Mouse (Mus musculus) gastrocnemius, postnatal 36 days (tissue): Measurements from ENCODE around the gene Gzmg. TPM values are rescaled to one million over a fixed set of nuclear protein-coding genes. Genes with fewer than 3 reads are reported as not detected.
"Not testable (repeated sequence)": the region's sequence is repeated elsewhere in the genome, so short reads cannot be mapped to it uniquely, and the experiment has no call there.

Experiments
- DNase-seq, 2 experiments: peaks; one replicate each; pipeline ENCODE4 v3.0.0; 2022
- intact Hi-C: fragments of 180-260 bp; cut with DNase I; formaldehyde crosslinking; loops from one replicate; pipeline ENCODE4 v1.15.1; 2025
- long read RNA-seq, 2 experiments: library from polyadenylated mRNA; stranded (forward); transcript quantifications; one replicate each; pipeline ENCODE4 v2.0.0; 2021
- total RNA-seq, 2 experiments: library from RNA; stranded (reverse); gene quantifications; 2 replicates each; pipeline ENCODE4 v1.2.3; 2021

Gzmg gene
- not detected for total RNA-seq
- long read RNA-seq, experiment 1: 0 reads
- long read RNA-seq, experiment 2: 0 reads

GRCm38 (mm10) chr14:56159479-56159878, at the start of gene Gzmg:
Gene Gzmg (minus strand): TSS chr14:56159579.
- intact Hi-C loops, DNase-seq: not testable (repeated sequence)

GRCm38 (mm10) chr14:56205613-56206012, 46.2 kb upstream of the Gzmg start:
- no peak for DNase-seq
- intact Hi-C loops: loop anchor here (5.0 kb wide), 1 partner anchor 97 kb away; no protein-coding TSS in a partner anchor

GRCm38 (mm10) chr14:56205021-56205420, 45.6 kb upstream of the Gzmg start:
- DNase-seq: not testable (repeated sequence)
- intact Hi-C loops: loop anchor here (5.0 kb wide), 1 partner anchor 97 kb away; no protein-coding TSS in a partner anchor

DNA sequence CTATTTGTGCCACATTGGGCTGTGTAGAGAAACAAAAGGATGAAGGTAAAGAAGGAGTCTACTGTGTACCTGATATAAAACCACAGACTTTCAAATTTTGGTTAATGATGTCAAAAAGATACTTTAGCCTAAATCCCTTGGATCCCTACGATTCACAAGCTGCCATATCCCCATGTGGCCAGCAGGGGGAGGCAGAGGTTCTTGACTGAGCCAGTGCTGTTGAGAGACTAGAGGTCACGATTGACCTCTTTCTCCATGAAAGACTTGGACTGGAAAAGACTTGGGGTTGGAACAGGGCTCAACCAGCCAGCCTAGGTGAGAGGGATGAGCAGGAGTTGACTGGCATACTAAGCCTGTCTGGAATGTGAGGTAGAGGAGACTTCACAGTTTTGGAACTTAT, 44.6 kb upstream of the Gzmg start:
- peak; percentile 15 to 39 for DNase-seq
- intact Hi-C loops: no loop called here

DNA sequence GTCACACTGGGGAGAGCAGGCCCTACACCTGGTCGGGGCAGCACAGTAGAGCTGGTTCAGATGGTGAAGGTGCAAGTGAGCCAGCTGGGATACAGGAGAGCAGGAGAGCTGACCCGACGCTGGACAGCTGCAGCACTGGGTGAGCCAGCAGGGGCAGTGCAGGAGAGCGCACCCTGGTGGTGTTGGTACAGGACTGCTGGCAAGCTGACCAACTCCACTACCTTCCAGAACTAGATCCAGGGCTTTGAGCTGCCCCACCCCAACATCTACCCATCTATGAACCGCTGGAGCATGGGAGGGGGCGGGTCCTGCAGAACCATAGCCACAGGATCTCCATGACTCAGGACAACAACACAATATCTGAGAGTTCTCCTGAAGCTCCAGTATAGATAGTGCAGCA, 27.6 kb upstream of the Gzmg start:
- intact Hi-C loops: no loop called here

DNA sequence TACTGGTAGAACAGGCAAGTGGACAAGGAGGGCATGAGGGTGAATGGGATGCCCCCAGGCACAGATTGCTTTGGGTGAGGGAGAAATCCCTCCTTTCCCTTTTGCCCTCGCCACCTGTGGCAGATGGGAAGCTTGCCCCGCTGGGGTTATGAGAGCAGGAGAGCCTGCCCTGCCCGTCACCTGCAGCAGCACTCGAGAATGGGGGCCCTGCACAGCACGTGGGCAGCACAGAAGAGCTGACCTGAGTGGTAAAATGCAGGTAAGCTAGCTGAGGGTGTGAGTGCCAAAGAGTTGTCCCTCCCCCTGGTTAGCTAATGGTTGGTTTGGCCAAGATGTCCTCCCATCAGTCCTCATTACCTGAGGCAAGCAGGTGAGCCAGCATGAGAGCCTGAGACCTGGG, 27.1 kb upstream of the Gzmg start:
- intact Hi-C loops: no loop called here

More for the DNA sequence above, 27.6 kb upstream of the Gzmg start:
- DNase-seq: no peak

GRCm38 (mm10) chr14:56177651-56178050, 18.3 kb upstream of the Gzmg start:
- intact Hi-C loops, DNase-seq: not testable (repeated sequence)

More for the DNA sequence above, 27.1 kb upstream of the Gzmg start:
- no peak for DNase-seq

GRCm38 (mm10) chr14:56174499-56174898, 15.1 kb upstream of the Gzmg start, which contains the start of gene Gzmn:
Gene Gzmn (minus strand): TSS chr14:56174599.
- no peak for DNase-seq
- intact Hi-C loops: no loop called here

DNA sequence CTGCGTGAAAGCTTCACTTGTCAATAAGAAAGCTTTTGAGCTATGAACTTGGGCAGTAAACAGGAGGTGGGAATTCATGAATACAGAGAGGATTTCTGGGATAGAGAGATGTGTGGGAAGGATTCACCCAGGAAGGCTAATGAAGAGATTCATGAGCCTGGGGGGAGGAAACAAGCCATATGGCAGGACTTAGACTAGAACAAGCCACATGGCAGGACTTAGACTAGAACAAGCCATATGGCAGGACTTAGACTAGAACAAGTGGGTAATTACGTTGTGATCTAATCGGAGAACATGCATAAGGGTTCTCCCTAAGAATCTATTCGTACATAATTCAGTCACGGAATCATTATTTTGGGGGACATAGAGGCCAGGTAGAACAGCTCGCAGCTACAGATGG, 14.0 kb upstream of the Gzmg start:
- intact Hi-C loops: no loop called here
- DNase-seq: no peak

- DNase-seq: no peak
- intact Hi-C loops: no loop called here
Observed at GRCm38 (mm10) chr14:56172744-56173143, 13.4 kb upstream of the Gzmg start.

GRCm38 (mm10) chr14:56168009-56168408, 8.6 kb upstream of the Gzmg start:
- no peak for DNase-seq
- intact Hi-C loops: no loop called here

- DNase-seq: no peak
- intact Hi-C loops: no loop called here
Observed at GRCm38 (mm10) chr14:56162109-56162508, 2.7 kb upstream of the Gzmg start.

- no peak for DNase-seq
- intact Hi-C loops: loop anchor here (1.0 kb wide), 1 partner anchor 15 kb away; no protein-coding TSS in a partner anchor
Observed at GRCm38 (mm10) chr14:56155340-56155739, 4.0 kb downstream of the Gzmg start.

DNA sequence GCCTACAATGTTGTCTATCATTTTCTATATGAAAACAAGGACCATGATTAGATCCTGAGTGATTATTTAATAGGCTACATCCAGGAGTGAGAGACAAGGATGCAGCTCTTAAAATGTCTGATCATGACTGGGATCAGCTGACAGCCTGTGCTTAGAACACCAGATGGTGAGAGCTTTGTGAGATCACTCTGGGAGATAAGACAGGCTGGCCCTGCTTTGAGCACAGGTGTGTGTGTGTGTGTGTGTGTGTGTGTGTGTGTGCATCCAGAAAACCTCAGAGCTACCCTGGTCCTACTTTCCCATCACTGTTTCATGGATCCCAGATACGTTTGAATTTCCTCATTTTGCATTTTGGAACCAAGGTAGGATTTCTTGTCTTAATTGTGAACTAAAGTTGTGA, 25.7 kb downstream of the Gzmg start:
- DNase-seq, intact Hi-C loops: not testable (repeated sequence)

- DNase-seq, intact Hi-C loops: not testable (repeated sequence)
Observed at GRCm38 (mm10) chr14:56132508-56132907, 26.9 kb downstream of the Gzmg start, which contains the start of gene Gzmd. Gene Gzmd (minus strand): TSS chr14:56132608.

- no peak for DNase-seq
- intact Hi-C loops: no loop called here
Observed at GRCm38 (mm10) chr14:56128341-56128740, 31.0 kb downstream of the Gzmg start.

DNA sequence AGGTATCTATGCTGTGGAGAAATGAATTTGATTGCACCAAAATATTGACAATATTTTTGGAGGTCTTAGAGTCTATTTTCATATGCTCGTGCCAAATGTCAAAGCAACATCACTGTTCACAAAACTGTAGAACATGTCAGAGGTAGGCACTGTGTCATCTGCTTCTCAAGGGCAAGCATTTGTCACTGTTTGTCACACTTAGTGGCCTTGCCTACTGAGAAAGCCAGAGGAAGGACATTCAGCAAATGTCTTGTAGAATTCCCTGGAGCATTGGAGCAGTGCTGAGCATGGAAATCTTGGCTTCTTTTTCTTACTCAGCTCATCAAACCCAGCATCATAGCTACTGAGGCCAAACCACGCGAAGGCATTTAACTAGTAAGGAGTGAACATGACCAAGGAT, 35.9 kb downstream of the Gzmg start:
- intact Hi-C loops: no loop called here
- no peak for DNase-seq

DNA sequence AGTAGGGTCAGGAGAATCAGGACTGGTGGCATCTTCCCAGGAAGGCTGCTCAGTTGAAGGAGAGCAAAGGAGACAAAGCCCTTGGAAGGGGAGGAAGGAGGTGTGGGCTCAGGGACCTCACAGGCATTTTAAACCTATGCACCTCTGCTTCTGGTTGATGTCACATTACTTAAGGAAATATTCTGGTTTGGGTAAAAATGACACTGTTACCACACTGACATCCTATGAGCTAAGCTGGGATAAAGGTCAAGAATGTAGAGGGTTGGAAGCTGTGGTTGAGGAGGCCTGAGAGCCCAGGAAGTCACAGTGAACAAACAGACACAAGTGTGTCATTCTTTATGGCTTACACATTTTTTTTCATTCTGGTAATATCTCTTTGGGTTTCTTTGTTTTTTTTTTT, 38.9 kb downstream of the Gzmg start, which contains the start of gene Gzme:
Gene Gzme, minus strand, starts transcription at position 101 of the 400 bp plus-strand sequence.
- no peak for DNase-seq
- intact Hi-C loops: no loop called here

- intact Hi-C loops: not testable (repeated sequence)
Observed at GRCm38 (mm10) chr14:56115531-56116310, 43.7 kb downstream of the Gzmg start.

More at GRCm38 (mm10) chr14:56115531-56116310, 43.7 kb downstream of the Gzmg start:
- not testable (repeated sequence) for DNase-seq
